Mouse (Mus musculus) brain, embryonic 18.5 days (tissue): ENCODE data around the gene Cdkl5.

ENCODE experiments used
- DNase-seq: peaks from one replicate; pipeline ENCODE4 v3.0.0-alpha.2; 2012; ENCODE audit warnings: low read depth, low spot score

Gene Cdkl5

GRCm38 (mm10) chrX:160745399-160745798 lies 249.1 kb downstream of the Cdkl5 start:
- no peak for DNase-seq

- DNase-seq = no peak
Observed at GRCm38 (mm10) chrX:160735650-160736049, 258.9 kb downstream of the Cdkl5 start, which contains the start of gene Ppef1. TSS of gene Ppef1 (minus strand) at chrX:160735765.
